Comparison of ENCODE assay signal across 13 mouse cellular contexts in genomic region chr3:53289589-53290219, GRCm38 (mm10).
DNase-seq lines count a peak whose midpoint lies in the region; ATAC-seq and TF ChIP-seq lines count a peak whose summit lies in the region.
"Had no signal": no experiment of that assay in that cellular context is flagged by ENCODE, and none has a peak within 500 bp of the region (broad histone marks: within the 10 kb centered on the region; RNA-seq: fewer than 3 reads in every experiment).

No protein-coding gene starts in this region.

- peak overlapping the region; percentile 23 for H3K4me2 ChIP-seq in limb, embryonic 12.5 days
- peak overlapping the region; percentile 39; the same call in 1 of the 2 replicates for H3K4me2 ChIP-seq in stomach, postnatal 0 days (replicated peaks; ENCODE audit: low read depth)
- H3K4me2 ChIP-seq in forebrain, embryonic 14.5 days (ENCODE audit: low read length) = no peak overlapping the region
- H3K4me2 ChIP-seq: embryonic facial prominence, embryonic 15.5 days; forebrain, embryonic 13.5 days; midbrain, embryonic 12.5 days had no signal

- H3K27ac ChIP-seq in limb, embryonic 12.5 days = no peak overlapping the region
- no peak overlapping the region for H3K27ac ChIP-seq in stomach, postnatal 0 days (replicated peaks)
- H3K27ac ChIP-seq in forebrain, embryonic 14.5 days (ENCODE audit: low read depth, low read length) = no peak overlapping the region
- H3K27ac ChIP-seq: embryonic facial prominence, embryonic 15.5 days; forebrain, embryonic 13.5 days; midbrain, embryonic 12.5 days had no signal

- DNase-seq in kidney, adult 9 months = peak; percentile 5
- DNase-seq in kidney, postnatal 14 days = no peak
- peak; percentile 24 for DNase-seq in ovary, adult 18-20 months (ENCODE audit: low spot score)
- no peak for DNase-seq in ovary, postnatal 10 days (ENCODE audit: low spot score)
- no peak for DNase-seq in stomach, postnatal 0 days (ENCODE audit: low spot score)
- DNase-seq in forebrain, embryonic 14.5 days (ENCODE audit: low spot score) = no peak
- DNase-seq: adrenal gland, adult 8-10 months; cerebellum, adult 11 months; gastrocnemius, postnatal 10 days had no signal

- ATAC-seq in limb, embryonic 12.5 days (ENCODE audit: insufficient number of reproducible peaks, insufficient read depth, low FRiP score, low TSS enrichment, low read depth) = no peak
- no peak for ATAC-seq in stomach, postnatal 0 days (ENCODE audit: low FRiP score, low TSS enrichment)
- ATAC-seq in forebrain, embryonic 14.5 days = no peak
- ATAC-seq: forebrain, embryonic 13.5 days had no signal

- 0 out of 2 replicates have a peak, but pooled peaks cover 4% of the 10 kb centered on the region for H3K9me3 ChIP-seq in limb, embryonic 12.5 days
- H3K9me3 ChIP-seq in stomach, postnatal 0 days (ENCODE audit: control insufficient read depth, low read length) = no peaks in the 10 kb centered on the region
- no peaks in the 10 kb centered on the region for H3K9me3 ChIP-seq in forebrain, embryonic 14.5 days (replicated peaks; ENCODE audit: control insufficient read depth, low read length)
- H3K9me3 ChIP-seq: embryonic facial prominence, embryonic 15.5 days; forebrain, embryonic 13.5 days; midbrain, embryonic 12.5 days had no signal

- no peak overlapping the region for H3K4me3 ChIP-seq in limb, embryonic 12.5 days (replicated peaks)
- H3K4me3 ChIP-seq in stomach, postnatal 0 days (ENCODE audit: low read depth, low read length) = no peak overlapping the region
- H3K4me3 ChIP-seq in forebrain, embryonic 14.5 days (ENCODE audit: low read depth, low read length) = no peak overlapping the region
- H3K4me3 ChIP-seq: embryonic facial prominence, embryonic 15.5 days; forebrain, embryonic 13.5 days; midbrain, embryonic 12.5 days had no signal

- no peaks in the 10 kb centered on the region for H3K36me3 ChIP-seq in limb, embryonic 12.5 days
- H3K36me3 ChIP-seq in stomach, postnatal 0 days (ENCODE audit: control insufficient read depth, insufficient read depth, low read length) = no peaks in the 10 kb centered on the region
- H3K36me3 ChIP-seq in forebrain, embryonic 14.5 days (ENCODE audit: control insufficient read depth, insufficient read depth, low read length) = no peaks in the 10 kb centered on the region
- H3K36me3 ChIP-seq: embryonic facial prominence, embryonic 15.5 days; midbrain, embryonic 12.5 days had no signal

- no peak for TF ChIP-seq CTCF in stomach, postnatal 0 days (IDR thresholded peaks at IDR 0.05; ENCODE audit: low read depth)

- H3K27me3 ChIP-seq in limb, embryonic 12.5 days = no peaks in the 10 kb centered on the region; the same call in 1 of the 2 replicates
- no peaks in the 10 kb centered on the region for H3K27me3 ChIP-seq in stomach, postnatal 0 days (ENCODE audit: control insufficient read depth, insufficient read depth, low read length)
- no peaks in the 10 kb centered on the region for H3K27me3 ChIP-seq in forebrain, embryonic 14.5 days (replicated peaks; ENCODE audit: control insufficient read depth, insufficient read depth, low read length)
- H3K27me3 ChIP-seq: embryonic facial prominence, embryonic 15.5 days; forebrain, embryonic 13.5 days; midbrain, embryonic 12.5 days had no signal

- no peak for TF ChIP-seq EP300 in stomach, postnatal 0 days (optimal IDR thresholded peaks at IDR 0.05)

- 0 out of 2 replicates have a peak, but pooled peaks cover 10% of the 10 kb centered on the region for H3K4me1 ChIP-seq in limb, embryonic 12.5 days (replicated peaks)
- H3K4me1 ChIP-seq in stomach, postnatal 0 days (replicated peaks; ENCODE audit: control insufficient read depth, insufficient read depth) = no peaks in the 10 kb centered on the region
- H3K4me1 ChIP-seq in forebrain, embryonic 14.5 days (ENCODE audit: control insufficient read depth, insufficient read depth, low read length) = no peaks in the 10 kb centered on the region
- H3K4me1 ChIP-seq: forebrain, embryonic 13.5 days; midbrain, embryonic 12.5 days had no signal

- WGBS in limb, embryonic 12.5 days = 48% methylated on average over 14 of the region's 14 CpGs
- 52% methylated on average over 14 of the region's 14 CpGs for WGBS in stomach, postnatal 0 days
- WGBS in forebrain, embryonic 14.5 days = 76% methylated on average over 14 of the region's 14 CpGs

- H3K9ac ChIP-seq in limb, embryonic 12.5 days (replicated peaks) = no peak overlapping the region
- H3K9ac ChIP-seq in stomach, postnatal 0 days (ENCODE audit: low read length) = no peak overlapping the region
- H3K9ac ChIP-seq in forebrain, embryonic 14.5 days (ENCODE audit: low read length) = no peak overlapping the region
- H3K9ac ChIP-seq: embryonic facial prominence, embryonic 15.5 days; forebrain, embryonic 13.5 days; midbrain, embryonic 12.5 days had no signal

Comparison
In these comparisons a context has a peak if more than half of its experiments do, and no peak if none do; other contexts are left out.
1. DNase-seq: peak in kidney, adult 9 months (single experiment) and ovary, adult 18-20 months (single experiment); none in kidney, postnatal 14 days (single experiment), ovary, postnatal 10 days (single experiment), stomach, postnatal 0 days (single experiment) and forebrain, embryonic 14.5 days (single experiment).